Mouse (Mus musculus) erythroblast, embryonic 14.5 days (primary cell): ENCODE results near the gene Rasl12. TPM values are rescaled to one million over a fixed set of nuclear protein-coding genes. Genes with fewer than 3 reads are reported as not detected.

Source experiments
- H3K27me3 ChIP-seq: 2 replicates; pipeline ENCODE4 v1.6.1; 2012; ENCODE audit warnings: inconsistent platforms; ENCODE audit not compliant: control insufficient read depth
- H3K36me3 ChIP-seq: 2 replicates; pipeline ENCODE4 v1.6.1; 2012; ENCODE audit warnings: mild to moderate bottlenecking, inconsistent platforms; ENCODE audit not compliant: control insufficient read depth
- H3K4me1 ChIP-seq: 2 replicates; pipeline ENCODE4 v1.6.1; 2012; ENCODE audit warnings: inconsistent platforms; ENCODE audit not compliant: control insufficient read depth
- H3K4me3 ChIP-seq: replicated peaks from 2 replicates; pipeline ENCODE3; 2012; ENCODE audit warnings: moderate library complexity, mild to moderate bottlenecking, inconsistent platforms
- H3K9me3 ChIP-seq: 2 replicates; pipeline ENCODE4 v1.6.1; 2012; ENCODE audit warnings: low read length, inconsistent platforms, mixed read lengths; ENCODE audit not compliant: control insufficient read depth
- GATA1 ChIP-seq: IDR thresholded peaks from 2 replicates; pipeline ENCODE4 v1.6.1; 2012; ENCODE audit warnings: low read length, inconsistent platforms, mixed read lengths
- TAL1 ChIP-seq: IDR thresholded peaks from 3 replicates; pipeline ENCODE4 v1.6.1; 2012; ENCODE audit warnings: low read length, inconsistent platforms, mixed read lengths
- polyA plus RNA-seq: library from polyadenylated mRNA; stranded (reverse); fragments of >175 nt; gene quantifications from 2 replicates; pipeline ENCODE4 v1.2.3, GENCODE M21; 2012

Rasl12 gene
- polyA plus RNA-seq: 0.03 TPM in 1 of 2 replicates, not detected in the other

- no peaks in the 10 kb centered on the region for H3K36me3 ChIP-seq
- H3K4me1 ChIP-seq: peaks cover 10% of the 10 kb centered on the region
- H3K27me3 ChIP-seq: peaks cover 8% of the 10 kb centered on the region
- peak within 1 kb of the TSS; percentile 50 for H3K4me3 ChIP-seq
- no peaks in the 10 kb centered on the region for H3K9me3 ChIP-seq
- no peak for TF ChIP-seq TAL1
- TF ChIP-seq GATA1: no peak
Observed at GRCm38 (mm10) chr9:65398279-65398678, at the start of gene Rasl12. Gene Rasl12 (plus strand): TSS chr9:65398506.

DNA sequence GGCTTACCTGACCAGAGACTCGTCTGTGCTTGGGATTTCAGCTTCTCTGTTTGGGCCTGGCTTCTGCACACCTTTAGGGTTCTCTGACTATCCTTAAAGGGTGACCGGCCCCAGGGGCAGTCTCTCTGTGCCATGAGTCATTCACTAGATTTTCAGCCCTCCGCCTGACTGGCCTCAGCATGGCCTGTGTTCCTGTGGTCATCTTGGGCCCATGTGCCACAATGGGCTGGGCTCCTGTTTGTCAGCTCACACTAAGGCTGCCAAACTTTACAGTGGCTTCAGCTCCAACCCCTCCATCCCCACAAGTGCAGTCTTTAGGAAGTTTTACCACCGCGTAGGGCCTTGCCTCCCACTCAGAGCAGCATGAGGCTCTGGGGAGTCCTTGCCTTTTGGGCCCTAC, 45.1 kb upstream of the Rasl12 start:
- H3K9me3 ChIP-seq: no peaks in the 10 kb centered on the region
- TF ChIP-seq GATA1 (no peak), TAL1 (no peak)
- H3K27me3 ChIP-seq: no peaks in the 10 kb centered on the region
- H3K4me3 ChIP-seq: no peak overlapping the region
- H3K4me1 ChIP-seq: peaks cover 20% of the 10 kb centered on the region
- H3K36me3 ChIP-seq: peaks cover 52% of the 10 kb centered on the region

- Histone ChIP-seq H3K27me3 (no peaks in the 10 kb centered on the region), H3K36me3 (peaks cover 77% of the 10 kb centered on the region), H3K9me3 (no peaks in the 10 kb centered on the region), H3K4me3 (no peak overlapping the region), H3K4me1 (peaks cover 22% of the 10 kb centered on the region)
- no peak for TF ChIP-seq TAL1
- no peak for TF ChIP-seq GATA1
Observed at GRCm38 (mm10) chr9:65356561-65356960, 41.7 kb upstream of the Rasl12 start.

- Histone ChIP-seq H3K9me3 (no peaks in the 10 kb centered on the region), H3K36me3 (peaks cover 81% of the 10 kb centered on the region), H3K4me1 (peaks cover 22% of the 10 kb centered on the region), H3K27me3 (no peaks in the 10 kb centered on the region), H3K4me3 (no peak overlapping the region)
- TF ChIP-seq TAL1 (no peak), GATA1 (no peak)
Observed at GRCm38 (mm10) chr9:65356971-65357370, 41.3 kb upstream of the Rasl12 start.

GRCm38 (mm10) chr9:65358956-65359480, 39.3 kb upstream of the Rasl12 start:
- TF ChIP-seq TAL1: peak; percentile 72
- TF ChIP-seq GATA1: no peak
- Histone ChIP-seq H3K4me3 (no peak overlapping the region), H3K36me3 (peaks cover 83% of the 10 kb centered on the region), H3K9me3 (no peaks in the 10 kb centered on the region), H3K4me1 (peaks cover 19% of the 10 kb centered on the region), H3K27me3 (no peaks in the 10 kb centered on the region)

DNA sequence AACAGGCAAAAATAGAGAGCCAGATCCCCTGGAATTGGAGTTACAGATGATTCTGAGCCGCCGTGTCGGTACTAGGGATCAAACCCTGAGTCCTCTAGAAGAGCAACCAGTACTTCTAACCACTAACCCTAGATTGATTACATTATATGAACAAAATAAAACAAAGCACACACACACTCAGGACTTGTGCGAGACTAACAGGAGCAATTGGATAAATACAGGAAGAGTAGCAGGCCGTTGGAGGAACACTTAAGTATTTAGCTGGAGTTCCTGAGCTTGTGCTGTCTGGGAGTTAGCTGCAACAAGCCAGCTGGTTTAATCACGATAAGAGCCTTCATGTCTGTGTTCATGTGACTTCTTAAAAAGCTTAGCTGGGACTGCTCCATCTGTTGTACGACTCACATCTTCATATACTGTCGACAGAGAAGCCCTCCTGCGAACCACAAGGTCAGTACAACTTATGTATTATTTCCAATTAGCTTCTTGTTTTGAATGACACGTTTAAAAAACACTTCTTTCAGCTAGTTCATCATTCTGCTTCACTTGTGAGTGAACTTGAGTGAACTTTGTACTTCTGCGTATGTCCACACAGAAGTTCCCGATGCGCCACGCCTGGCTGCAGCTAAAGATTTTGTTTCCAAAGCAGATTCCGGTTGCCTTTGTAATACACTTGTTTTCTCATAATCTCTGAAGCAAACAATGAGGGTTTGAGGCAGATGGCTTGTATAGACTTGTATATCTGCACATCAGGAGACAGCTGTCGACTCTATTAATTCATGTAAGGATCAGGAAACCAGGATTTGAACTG, 37.5 kb upstream of the Rasl12 start, which contains the start of gene Ubap1l:
Gene Ubap1l, plus strand, starts transcription at position 401 of the 808 bp plus-strand sequence.
- peaks cover 73% of the 10 kb centered on the region for H3K36me3 ChIP-seq

DNA sequence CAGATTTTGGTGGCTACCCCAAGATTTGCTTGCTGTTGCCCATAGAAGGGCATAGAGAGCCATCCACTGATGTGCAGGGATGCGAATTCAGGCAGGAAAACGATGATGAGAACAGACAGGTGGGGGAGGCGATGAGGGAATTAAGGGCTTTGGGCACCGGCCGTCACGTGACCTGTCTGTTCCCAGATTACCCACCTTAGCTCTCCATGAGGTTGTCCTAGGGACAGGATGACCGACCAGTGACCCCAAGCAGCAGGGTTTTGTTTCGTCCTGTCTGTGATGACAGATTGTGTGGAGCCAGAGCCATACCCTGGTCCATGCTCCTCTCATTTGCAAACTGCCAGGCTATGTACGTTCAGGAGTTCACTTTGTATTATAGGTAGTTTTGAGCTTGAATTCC, 34.6 kb upstream of the Rasl12 start:
- Histone ChIP-seq H3K27me3 (no peaks in the 10 kb centered on the region), H3K4me3 (no peak overlapping the region), H3K9me3 (no peaks in the 10 kb centered on the region), H3K36me3 (peaks cover 45% of the 10 kb centered on the region), H3K4me1 (peaks cover 10% of the 10 kb centered on the region)
- TF ChIP-seq GATA1 (no peak), TAL1 (no peak)

More for the DNA sequence above, 37.5 kb upstream of the Rasl12 start, which contains the start of gene Ubap1l:
- Histone ChIP-seq H3K4me1 (peaks cover 19% of the 10 kb centered on the region), H3K27me3 (no peaks in the 10 kb centered on the region), H3K4me3 (no peak within 1 kb of the TSS), H3K9me3 (no peaks in the 10 kb centered on the region)
- no peak for TF ChIP-seq GATA1
- no peak for TF ChIP-seq TAL1

GRCm38 (mm10) chr9:65365721-65366120, 32.6 kb upstream of the Rasl12 start:
- H3K4me3 ChIP-seq: no peak overlapping the region
- H3K9me3 ChIP-seq: no peaks in the 10 kb centered on the region
- no peaks in the 10 kb centered on the region for H3K4me1 ChIP-seq
- TF ChIP-seq GATA1: no peak
- no peak for TF ChIP-seq TAL1
- H3K36me3 ChIP-seq: peaks cover 30% of the 10 kb centered on the region
- no peaks in the 10 kb centered on the region for H3K27me3 ChIP-seq

DNA sequence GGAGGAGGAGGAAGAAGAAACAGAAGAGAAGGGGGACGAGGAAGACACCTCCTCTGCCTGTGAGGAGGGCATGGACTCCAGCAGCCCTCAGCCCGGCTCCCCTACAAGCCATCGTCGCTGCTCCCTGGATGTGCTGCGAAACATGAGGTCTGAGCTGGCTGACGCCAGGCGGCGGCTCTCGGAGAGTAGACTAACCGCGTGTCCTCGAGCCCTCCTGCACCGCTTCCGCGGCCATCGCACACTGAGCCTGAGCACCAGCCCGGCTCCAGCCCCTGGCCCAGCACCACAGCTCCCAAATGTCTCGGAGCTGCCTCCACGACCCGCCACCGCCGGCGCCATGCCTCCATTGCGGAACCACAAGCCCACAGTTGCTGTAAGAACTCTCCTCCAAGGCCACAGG, 26.6 kb upstream of the Rasl12 start:
- H3K4me1 ChIP-seq: no peaks in the 10 kb centered on the region
- no peaks in the 10 kb centered on the region for H3K27me3 ChIP-seq
- no peak overlapping the region for H3K4me3 ChIP-seq
- H3K36me3 ChIP-seq: peaks cover 7% of the 10 kb centered on the region
- no peaks in the 10 kb centered on the region for H3K9me3 ChIP-seq
- TF ChIP-seq TAL1 (no peak), GATA1 (no peak)
